Mouse (Mus musculus) hindlimb bud, embryonic 11.5 days (tissue): ENCODE data around the gene Rasl12.

Experiments used
- DNase-seq: peaks from one replicate; pipeline ENCODE4 v3.0.0-alpha.2; 2012; ENCODE audit warnings: low read depth, low spot score; ENCODE audit errors: extremely low spot score

The Rasl12 gene

DNA sequence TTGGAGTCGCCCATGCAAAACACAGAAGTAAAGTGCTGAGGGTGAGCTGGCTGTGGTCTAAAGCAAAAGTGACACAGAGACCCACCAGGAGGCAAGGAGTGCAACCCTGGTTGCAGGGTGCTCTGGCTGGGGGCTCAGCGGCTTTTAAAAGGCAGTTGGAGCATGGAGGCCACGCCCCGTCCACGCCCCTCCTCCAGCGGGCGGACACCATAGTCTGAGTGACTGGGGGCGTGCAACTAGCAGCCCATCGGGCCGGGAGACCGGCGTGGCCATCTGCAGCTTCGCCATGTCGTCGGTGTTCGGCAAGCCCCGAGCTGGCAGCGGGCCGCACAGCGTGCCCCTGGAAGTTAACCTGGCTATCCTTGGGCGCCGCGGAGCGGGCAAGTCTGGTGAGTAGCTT, at the start of gene Rasl12:
TSS of gene Rasl12 (plus strand) at position 228 of the 400 bp plus-strand sequence.
- DNase-seq = no peak

- DNase-seq = no peak
Observed at GRCm38 (mm10) chr9:65353251-65353650, 45.1 kb upstream of the Rasl12 start.

GRCm38 (mm10) chr9:65356561-65356960, 41.7 kb upstream of the Rasl12 start:
- DNase-seq = no peak

DNA sequence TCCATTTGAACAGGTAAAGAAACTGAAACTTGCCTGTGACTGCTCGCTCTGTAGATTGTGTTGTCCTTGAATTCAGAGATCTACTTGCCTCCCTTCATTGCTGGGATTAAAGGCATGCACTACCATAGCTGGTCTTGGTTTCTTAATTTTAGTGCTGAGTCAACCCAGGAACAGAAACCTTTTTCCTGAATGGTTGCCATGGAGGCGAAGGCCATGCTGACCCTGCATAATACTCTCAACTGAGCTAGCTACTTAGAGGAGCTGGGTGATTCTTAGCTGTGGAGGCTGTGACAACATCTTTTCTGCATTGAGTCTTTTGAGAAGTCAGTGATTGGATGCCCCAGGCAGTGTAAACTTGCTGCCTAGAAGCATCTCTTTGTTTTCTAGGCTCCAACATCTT, 41.3 kb upstream of the Rasl12 start:
- DNase-seq = no peak

- DNase-seq = no peak
Observed at GRCm38 (mm10) chr9:65358956-65359480, 39.3 kb upstream of the Rasl12 start.

- no peak for DNase-seq
Observed at GRCm38 (mm10) chr9:65360641-65361448, 37.5 kb upstream of the Rasl12 start, which contains the start of gene Ubap1l. Gene Ubap1l (plus strand): TSS chr9:65361041.

DNA sequence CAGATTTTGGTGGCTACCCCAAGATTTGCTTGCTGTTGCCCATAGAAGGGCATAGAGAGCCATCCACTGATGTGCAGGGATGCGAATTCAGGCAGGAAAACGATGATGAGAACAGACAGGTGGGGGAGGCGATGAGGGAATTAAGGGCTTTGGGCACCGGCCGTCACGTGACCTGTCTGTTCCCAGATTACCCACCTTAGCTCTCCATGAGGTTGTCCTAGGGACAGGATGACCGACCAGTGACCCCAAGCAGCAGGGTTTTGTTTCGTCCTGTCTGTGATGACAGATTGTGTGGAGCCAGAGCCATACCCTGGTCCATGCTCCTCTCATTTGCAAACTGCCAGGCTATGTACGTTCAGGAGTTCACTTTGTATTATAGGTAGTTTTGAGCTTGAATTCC, 34.6 kb upstream of the Rasl12 start:
- DNase-seq = no peak

GRCm38 (mm10) chr9:65365721-65366120, 32.6 kb upstream of the Rasl12 start:
- no peak for DNase-seq

GRCm38 (mm10) chr9:65371756-65372155, 26.6 kb upstream of the Rasl12 start:
- no peak for DNase-seq

DNA sequence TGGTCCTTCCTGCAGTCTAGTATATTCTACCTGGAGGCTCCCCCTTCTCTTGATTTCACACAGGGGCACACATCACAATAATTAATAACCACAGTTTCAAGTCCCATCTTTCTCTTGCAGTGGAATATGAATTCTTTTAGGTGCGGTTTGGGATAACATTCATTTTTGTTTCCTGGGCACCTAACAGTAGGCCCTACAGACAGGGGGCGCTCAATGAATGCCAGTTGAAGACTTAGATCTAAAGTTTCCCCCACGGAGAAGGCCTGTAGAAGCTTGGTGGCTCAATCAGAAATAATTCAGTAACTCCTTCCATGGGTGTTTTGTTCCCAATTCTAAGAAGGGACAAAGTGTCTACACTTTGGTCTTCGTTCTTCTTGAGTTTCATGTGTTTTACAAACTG, 25.9 kb upstream of the Rasl12 start:
- DNase-seq = no peak

DNA sequence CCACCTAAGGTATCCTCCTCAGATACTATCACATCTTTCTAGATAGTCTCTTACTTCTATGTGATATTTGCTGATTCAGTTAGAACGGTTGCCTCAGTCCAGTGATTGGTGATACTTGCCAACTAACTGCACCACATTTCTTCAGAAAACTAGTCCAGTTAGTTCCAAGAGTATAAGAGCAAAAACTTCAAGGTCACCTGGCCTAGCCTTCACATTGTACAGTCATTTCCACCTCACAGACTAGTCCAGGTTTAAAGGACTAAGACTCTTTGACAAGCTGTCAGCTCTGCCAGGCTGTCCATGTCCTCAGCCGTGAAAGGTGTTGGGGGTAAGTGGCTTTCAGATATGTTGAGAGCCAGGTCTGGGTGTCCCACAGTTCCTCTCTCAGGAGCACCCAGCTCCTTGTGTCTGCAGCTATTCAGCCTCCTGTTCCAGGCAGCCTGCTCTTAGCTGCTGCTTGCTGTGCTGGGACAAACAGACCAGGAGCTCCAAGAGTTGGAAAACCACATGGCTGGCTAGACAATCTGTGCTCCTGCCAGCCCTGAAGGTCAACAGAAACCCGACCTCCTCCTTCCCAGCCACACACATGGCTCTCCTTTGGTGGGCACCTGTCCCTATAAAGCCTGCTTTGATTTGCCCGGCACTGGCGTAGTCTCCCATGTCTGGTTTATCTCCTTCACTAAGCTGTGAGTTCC, 23.7 kb upstream of the Rasl12 start:
- DNase-seq = no peak

GRCm38 (mm10) chr9:65375163-65375934, 23.0 kb upstream of the Rasl12 start:
- no peak for DNase-seq

DNA sequence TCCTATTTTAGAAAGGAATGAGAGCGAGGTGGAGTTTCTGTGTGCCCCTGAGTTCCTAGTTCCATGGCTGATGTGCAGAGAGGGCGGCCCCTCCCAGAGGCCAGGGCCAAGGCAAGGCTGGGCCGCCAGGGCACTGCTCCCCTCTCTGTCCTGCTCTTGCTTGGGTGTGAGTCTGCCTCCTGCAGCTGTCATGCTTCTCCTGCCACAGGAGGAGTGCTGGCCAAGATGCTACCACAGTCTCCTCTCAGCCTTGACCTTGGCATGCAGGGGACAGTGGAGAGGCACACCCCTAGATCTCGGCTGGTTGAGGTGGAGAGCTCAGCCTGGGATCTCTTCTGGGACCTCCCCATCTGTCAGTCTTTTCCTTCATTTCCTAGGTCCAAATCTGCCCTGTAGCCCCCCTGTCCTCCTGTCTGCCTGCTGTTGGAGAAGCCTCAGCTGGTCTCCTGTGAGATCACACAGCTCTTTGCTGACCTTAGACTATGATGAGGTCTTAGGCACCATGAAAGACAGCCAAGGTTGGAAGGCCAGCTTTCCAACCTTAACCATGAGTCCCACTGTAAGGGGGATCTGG, 17.2 kb upstream of the Rasl12 start:
- DNase-seq = no peak

GRCm38 (mm10) chr9:65382031-65382750, 16.1 kb upstream of the Rasl12 start:
- no peak for DNase-seq

DNA sequence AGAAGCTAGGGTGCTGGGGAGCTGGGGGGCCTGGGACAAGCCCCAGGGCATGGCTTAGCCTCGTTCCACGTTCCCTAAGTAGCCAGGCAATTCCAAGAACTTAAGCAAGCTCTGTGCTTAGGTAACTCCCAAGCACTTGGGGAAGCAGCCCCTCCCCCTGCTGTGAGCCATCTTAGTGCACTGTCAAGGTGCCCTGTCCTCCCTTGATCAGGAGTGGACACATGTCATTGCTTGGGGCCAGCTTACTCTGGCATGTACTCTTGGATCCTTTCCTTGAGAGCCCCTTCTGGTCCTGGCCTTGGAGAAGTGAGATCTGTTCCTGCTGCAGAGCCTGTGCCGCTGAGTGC, 15.6 kb upstream of the Rasl12 start:
- DNase-seq = no peak

GRCm38 (mm10) chr9:65384276-65384675, 14.0 kb upstream of the Rasl12 start:
- DNase-seq = no peak

DNA sequence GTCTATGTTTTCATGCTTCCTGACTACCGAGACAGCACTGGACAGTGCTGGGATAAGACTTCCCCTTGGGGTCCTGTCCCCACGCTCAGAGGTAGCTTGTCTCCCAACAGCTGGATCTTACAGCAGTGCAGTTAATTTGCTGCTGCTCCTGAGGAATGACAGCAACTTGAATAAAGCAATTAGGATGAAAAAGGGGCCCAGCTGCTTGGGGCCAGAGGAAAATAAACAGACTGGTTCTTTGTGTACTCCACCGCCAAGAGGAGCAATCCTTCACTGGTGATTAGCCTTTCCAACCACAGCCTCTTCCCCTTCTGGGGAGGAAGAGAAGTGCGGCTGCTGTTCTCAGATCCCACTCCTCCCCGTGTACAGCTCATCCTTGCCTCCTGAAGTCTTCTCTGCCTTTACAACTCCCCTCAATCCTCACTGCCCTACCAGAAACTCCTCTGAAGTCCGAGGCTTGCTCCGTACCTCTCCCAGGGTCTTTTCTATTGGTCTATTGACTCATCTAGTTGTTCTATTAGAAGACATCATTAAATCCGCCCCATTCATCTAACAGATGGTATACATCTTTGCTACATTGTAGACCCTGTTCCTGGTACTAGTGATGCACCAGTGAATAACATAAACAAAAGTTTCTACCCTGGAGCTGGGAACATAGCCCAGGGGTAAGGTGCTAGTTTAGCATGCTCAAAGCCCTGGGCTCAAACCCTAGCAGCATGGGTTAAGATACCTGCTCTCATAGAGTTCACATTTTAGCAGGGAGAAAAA, 11.7 kb upstream of the Rasl12 start:
- DNase-seq = no peak

GRCm38 (mm10) chr9:65390752-65391612, 7.3 kb upstream of the Rasl12 start:
- no peak for DNase-seq

GRCm38 (mm10) chr9:65391613-65391964, 6.7 kb upstream of the Rasl12 start, which contains the start of gene Kbtbd13:
Gene Kbtbd13 (minus strand): TSS chr9:65391652.
- DNase-seq = no peak
